Mouse (Mus musculus): ENCODE measurements around the gene Cfap221.

Gene Cfap221

GRCm38 (mm10) chr1:120006844-120007790 lies 10.1 kb upstream of the Cfap221 start, which contains the start of gene Sctr:
Gene Sctr, plus strand, starts transcription at chr1:120006894.
- DNase-seq = no peak

DNA sequence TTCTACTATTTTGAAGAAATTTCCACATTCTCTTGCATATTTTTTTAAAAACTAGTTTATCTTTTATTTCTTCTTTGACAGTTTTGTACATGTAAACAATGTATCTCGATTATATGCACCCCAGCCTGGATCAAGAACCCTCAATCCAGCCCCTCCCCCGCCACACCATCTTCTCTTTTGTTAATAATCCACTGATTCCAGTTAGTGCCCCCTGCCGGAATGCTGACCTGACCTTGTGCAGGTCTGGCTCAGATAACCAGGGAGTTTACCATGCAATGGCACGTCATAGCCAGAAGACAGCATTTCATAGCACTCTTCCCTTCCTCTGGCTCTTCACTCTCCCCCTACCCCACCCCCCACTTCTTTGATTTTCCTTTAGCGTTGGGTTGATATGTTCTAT lies 610 bp upstream of the Cfap221 start:
- no peak for DNase-seq

DNA sequence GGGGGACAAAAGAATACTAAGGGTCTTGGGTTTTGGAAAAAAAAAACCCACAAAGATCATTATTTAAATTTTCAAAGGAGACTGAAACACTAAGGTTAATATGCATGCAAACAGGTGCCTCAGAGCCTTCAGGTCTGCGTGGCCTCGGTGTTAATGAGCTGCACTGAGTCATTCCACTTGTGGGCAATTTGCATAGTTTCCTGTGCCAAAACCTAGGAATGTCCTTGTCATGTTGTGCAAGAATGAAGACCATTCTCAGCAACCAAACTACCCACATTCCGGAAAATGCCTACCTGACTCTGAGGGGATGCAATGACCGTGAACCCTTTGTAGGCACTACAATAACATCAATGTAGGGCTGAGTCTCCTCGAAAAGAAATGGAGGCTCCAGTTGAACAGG lies 10.5 kb downstream of the Cfap221 start:
- DNase-seq = no peak

DNA sequence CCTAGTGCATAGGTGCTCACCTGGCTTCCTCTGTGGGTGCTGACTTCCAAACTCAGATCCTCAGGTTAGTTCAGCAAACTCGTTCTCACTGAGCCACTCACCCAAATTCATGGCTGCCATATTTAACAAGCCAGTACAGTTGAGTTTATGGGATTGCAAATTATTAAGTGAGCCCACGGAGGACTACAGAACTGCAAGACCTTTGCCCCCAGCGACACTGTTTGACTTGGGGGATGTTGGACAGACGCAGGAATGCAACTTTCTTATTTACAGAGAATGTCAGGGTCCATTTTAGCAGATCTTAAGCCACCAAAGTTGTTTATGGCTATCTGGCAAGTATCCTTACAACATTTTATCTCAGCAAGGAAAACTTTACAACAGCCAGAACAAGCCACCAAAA lies 21.9 kb downstream of the Cfap221 start:
- no peak for DNase-seq

DNA sequence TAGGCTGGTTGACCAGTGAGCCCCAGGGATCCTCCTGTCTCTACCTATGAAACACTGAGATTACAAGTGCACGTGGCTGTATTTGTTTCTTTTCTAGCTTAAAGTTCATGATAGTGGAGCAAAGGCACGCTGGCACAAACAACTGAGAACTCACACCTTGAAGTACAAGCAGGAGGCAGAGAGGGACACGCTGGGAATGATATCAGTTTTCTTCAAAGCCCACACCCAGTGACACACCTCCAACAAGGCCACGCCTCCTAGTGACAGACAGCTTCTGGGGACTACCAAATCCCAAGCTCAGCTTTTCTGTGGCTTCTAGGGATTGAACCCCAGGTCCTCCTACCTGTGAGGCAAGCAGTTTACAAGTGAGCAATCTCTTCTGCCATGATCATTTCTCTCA lies 23.9 kb downstream of the Cfap221 start:
- no peak for DNase-seq

- no peak for DNase-seq
These were observed 31.1 kb downstream of the Cfap221 start for GRCm38 (mm10) chr1:119965804-119966514.

DNA sequence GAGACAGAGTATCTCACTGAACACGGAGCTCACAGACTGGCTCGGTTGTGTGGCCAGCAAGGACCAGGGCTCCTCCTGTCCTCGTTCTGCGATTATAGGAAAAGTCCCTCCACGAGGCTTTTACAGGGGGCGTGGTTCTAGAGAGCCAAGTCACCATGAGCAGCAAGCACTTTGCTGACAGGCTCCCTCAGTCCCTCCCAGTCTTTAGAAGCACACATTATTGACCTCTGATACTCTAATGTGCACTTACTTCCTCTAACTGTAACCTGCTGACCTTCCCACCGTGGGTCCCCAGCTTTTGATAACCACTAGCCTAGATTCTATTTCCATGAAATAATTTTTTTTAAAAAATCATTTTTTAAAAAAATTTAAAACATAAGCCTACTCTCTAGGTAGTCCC lies 37.1 kb downstream of the Cfap221 start:
- no peak for DNase-seq

- DNase-seq = peak in 1 of 2 experiments; percentile 1
These were observed 37.6 kb downstream of the Cfap221 start for GRCm38 (mm10) chr1:119959464-119959863.

DNA sequence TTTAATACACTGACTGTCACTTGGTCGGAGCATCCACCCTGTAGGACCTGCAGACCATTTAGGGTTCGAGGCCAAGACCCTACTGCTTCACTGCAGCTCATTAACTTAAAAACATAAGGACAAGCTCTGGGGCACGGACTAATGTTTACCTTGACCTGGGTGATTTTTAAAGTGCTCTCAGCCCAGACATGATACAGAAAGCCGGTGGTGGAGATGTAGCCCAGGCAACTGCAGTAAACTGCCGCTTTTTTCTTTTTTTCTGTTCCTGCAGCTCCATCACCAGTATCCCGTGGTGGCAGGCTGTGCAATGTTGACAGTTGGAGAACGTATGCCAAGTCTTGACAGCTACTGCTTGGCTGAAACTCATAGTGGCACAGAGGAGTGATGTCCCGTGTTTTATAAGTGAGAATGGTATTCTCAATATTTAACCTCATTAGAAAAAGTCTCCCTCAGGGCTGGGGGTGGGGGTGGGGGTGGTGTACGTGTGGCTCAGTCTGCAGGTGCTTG lies 39.3 kb downstream of the Cfap221 start:
- no peak for DNase-seq

DNA sequence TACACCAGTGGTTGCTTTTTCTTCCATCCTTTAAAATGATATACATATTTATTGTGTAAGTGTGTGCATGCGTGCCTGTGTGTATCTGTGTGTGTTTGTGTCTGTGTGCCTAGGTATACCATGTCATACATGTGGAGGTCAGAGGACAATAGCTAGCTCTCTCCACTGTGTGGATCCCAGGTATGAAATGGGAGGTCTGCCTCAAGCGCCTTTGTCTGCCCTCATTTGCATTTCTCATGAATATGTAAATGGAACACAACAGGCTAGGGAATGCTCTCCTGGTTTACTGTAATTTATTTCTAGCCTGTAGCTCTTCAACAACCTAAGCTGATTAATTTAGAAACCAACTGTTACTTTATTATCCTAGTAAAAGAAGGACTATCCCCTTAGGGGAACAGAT lies 42.4 kb downstream of the Cfap221 start:
- no peak for DNase-seq

GRCm38 (mm10) chr1:119953456-119953855 lies 43.6 kb downstream of the Cfap221 start:
- no peak for DNase-seq

- no peak for DNase-seq
These were observed 46.9 kb downstream of the Cfap221 start for GRCm38 (mm10) chr1:119950086-119950485.

DNA sequence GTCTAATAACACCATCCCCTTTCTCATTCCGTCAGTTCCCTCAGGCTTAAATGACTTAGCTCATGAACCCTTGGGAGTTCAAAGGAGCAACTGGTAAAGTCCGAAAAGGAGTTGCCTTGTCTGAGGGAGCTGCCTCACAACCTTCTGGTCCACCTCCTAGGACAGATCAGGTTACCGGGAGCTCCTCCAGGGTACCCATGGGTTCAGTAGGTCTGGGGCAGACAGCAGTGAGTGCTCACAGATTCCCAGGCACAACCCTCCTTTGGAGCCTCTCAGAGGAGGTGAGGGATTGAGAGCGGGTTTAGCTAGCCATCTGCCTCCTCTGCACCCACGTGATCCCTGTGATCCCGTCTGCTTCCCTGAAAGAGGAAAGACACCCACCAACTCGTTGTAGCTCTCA lies 60.2 kb downstream of the Cfap221 start:
- no peak for DNase-seq

DNA sequence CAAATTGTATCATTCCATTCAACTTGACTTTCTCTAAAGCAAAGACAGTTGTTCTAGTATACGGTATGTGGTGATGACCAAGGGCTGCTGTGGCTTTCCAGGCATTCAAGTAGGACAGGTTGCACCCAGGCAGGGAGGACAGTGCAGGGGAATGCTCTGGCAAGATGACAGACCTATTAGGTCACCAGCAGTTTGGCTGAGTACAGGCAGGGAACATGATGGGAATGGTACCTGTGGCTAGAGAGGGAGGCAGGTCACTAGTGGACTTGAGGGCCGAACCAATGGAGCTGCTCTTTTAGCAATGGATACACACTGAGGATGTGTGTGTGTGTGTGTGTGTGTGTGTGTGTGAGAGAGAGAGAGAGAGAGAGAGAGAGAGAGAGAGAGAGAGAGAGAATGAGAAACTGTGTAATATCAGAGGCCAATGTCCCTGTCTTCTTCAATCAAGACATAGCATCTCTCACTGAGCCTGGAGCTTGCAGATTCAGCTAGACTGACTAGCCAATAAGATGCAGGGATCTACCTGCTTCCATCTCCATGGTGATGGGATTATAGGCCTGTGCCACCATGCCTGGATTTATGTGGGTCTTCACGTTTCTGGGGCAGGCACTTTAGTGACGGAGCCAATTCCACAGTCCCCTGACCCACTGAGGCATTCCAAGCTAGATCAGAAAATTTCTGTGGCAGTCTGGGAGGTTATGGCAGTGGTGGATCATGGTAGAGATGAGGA lies 65.4 kb downstream of the Cfap221 start:
- no peak for DNase-seq

DNA sequence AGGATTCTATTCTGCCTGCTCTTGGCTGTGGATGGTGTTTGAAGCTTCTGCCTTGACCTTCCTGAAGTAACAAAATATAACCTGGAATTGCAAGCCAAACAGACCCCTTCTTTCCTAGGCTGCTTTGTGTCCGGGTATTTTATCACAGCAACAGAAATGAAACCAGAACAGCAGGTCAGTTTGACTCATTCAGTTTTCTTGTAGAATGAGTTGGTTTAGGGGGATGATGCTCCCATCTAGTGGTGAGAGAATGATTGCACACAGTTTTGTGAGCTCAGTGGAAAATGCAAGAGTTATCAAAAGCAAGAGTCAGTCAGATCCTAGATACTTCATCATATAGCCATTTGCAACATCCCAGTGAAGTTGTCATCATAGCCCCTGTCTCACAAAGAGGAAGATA lies 67.3 kb downstream of the Cfap221 start:
- no peak for DNase-seq

DNA sequence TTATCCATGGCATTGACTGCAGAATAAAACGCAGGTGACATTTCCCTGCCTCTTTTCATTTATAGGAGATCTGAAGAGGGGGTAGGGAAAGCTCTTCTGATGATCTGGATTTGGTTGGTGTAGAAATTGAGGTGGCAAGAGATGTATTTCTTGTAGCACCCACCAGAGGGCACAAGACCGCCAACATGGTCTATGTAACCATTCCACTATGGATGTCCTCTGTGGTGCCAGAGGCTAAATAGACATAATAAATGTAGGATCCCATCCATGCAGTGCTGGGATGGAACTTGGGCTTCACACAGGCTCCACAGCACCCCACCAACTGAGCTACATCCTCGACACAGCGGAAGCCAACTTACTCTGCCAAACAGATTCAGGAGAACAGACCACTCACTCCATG lies 77.7 kb downstream of the Cfap221 start:
- peak; percentile 41 to 57 for DNase-seq

GRCm38 (mm10) chr1:119916823-119917371 lies 80.1 kb downstream of the Cfap221 start:
- DNase-seq = no peak

GRCm38 (mm10) chr1:119912953-119913814 lies 83.8 kb downstream of the Cfap221 start, which contains the start of gene Tmem177:
Gene Tmem177, minus strand, starts transcription at chr1:119913208.
- peak; percentile 99 for DNase-seq

GRCm38 (mm10) chr1:119907206-119907748 lies 89.8 kb downstream of the Cfap221 start:
- no peak for DNase-seq

DNA sequence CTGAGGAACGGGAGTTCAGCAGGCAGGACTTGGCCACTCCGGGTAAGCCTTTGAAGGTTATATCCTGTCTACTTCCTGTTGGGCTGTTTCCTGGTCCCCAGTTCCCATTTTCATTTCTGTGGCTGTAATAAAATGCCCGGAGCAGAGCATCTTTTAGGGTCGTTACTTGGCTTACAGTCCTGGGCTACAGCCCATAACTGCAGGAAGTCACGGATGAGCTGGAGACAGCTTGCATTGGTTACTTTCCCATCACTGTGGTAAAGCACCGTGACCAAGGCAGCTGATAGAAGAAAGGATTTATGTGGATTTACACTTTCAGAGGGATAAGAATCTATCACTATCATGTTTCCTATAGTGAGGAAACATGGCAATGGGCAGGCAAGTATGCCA lies 93.8 kb downstream of the Cfap221 start:
- no peak for DNase-seq

- no peak for DNase-seq
These were observed 94.3 kb downstream of the Cfap221 start for GRCm38 (mm10) chr1:119902551-119903230.
